Mouse (Mus musculus): ENCODE results near the gene Zbp1.

DNA sequence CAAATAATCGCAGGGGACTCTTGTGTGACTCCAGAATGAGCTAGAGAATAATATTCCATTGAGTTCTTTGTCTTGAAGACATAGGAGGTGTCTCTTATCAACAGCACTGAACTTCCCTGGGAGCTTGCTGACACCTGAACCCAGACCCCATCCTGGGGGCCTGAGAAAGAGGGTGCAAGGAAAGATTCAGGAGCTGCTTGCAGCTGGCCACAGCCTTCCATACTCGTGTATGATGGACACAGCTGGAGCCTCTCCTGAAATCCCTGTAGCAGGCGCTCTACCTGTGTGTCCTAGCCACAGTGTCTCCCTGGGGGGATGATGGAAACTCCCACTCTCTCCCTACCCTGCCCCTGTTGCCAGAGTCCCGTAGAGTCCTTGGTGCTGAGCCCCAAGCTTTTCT, 6.5 kb downstream of the Zbp1 start:
- TF ChIP-seq CTCF (IDR thresholded peaks at IDR 0.05; ENCODE audit: control insufficient read depth, insufficient read depth, low read length) (no peak), POLR2A (IDR thresholded peaks at IDR 0.05; ENCODE audit: borderline replicate concordance, control insufficient read depth, low read depth, low read length) (no peak)

All from bone marrow, adult 2 months (tissue).